Mouse (Mus musculus) liver (tissue): ENCODE results near the gene Lingo1.

ENCODE experiments used
- DNase-seq: peaks from one replicate; pipeline ENCODE4 v3.0.0-alpha.2; 2020; ENCODE audit warnings: mixed read lengths

Lingo1 gene

DNA sequence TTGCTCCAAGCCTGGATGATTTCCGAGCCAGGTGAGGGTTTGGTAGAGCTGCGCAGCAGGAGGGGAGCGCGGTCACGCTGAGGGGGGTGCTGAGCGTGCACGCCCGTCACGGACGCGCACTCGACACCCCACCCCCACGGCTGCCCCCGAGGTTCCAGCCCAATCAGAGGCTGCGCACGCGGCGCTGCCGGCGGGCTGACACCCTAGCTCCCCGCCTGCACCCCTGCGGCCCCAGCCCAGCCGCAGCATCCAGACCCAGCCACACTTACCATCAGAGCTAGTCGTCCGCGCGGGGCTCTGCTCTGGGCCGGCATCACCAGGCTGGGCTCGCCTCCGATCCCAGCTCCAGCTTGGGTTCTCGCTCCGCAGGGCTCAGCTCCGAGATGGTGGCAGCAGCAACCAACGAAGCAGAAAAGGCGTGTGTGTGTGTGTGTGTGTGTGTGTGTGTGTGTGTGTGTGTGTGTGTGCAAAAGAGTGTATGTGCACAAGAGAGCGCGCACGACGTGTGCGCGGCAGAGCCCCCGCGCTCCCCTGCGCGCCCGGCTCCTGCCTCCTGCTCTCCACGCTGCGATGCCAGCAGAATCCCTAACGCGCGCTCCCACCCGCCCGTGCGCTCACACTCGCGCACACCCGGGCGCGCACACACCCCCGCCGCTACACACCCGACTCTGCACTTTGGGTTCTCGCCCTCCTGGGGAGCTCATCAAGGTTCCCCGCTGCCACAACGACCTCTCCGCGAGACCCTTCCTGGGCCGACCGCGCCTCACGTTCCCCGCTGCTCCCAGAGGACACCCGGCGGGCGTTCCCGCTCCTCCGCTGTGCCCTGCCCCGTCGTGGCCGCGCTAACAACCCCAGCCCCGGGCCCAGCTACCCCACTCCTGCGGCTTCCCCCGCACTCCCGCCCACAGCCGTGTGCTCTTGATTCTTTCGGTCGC, at the start of gene Lingo1:
TSS of gene Lingo1 (minus strand) at position 748 of the 935 bp plus-strand sequence.
- DNase-seq: no peak

DNA sequence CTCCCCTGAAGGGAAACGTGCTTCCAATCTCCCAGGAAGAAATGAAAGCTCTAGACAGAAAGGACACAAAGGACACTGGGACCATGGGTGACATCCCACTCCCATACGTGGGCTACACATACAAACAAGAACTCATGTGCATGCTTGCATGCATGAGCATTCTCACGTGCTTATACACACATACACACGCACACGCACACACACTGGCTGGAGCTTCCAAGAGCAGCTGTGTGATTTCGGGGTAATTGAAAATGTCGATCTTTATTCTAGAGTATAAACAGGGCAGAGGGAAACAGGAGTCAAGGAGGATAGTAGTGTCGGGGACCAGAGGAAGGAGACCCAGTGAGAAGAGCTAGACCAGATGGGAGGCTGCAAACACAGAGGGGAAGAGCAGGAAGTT, 48.4 kb upstream of the Lingo1 start:
- no peak for DNase-seq

DNA sequence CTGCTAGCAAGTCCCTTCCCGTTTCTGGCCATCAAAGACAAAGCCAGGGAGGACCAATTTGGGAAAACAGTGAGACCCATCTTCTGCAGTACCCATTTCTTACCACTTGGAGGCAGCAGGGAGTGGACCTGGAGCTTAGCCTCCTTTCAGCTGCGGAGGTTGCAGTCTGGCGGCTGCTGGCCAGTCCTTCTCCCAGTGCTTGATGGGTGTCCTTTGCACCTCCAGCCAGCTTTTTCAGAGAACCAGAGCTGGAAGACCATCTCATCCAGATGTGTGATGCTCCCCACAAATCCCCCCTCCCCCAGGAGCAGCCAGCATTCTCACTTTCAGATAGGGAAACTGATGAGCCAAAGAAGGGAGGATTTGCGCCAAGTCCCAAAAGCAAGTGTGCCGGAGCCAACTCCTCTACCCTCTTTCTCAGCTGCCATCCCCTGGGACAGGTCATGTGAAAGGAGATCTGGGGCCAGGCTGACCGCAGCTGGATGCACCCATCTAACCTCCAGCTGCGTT, 47.5 kb upstream of the Lingo1 start:
- peak; percentile 46 for DNase-seq

DNA sequence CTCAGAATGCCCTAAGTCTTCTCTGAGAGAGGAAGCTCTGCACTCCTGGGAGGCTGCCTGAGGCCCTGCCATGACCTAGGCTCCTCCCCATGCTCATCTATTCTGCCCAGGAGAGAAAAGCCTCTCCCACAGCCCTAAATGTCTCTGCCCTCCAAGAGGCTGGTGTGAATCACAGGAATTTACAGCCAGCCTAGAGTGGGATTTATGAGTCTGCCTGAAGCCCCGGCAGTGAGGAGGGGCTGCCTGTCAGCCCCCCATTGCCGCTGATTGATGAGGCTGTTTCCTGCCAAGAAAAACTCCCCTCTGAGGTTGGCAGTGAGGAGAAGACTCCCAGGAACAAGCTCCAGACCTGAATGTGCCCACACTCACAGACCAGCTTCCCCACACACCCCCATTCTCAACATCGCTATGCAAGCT, 46.0 kb upstream of the Lingo1 start:
- DNase-seq: no peak

DNA sequence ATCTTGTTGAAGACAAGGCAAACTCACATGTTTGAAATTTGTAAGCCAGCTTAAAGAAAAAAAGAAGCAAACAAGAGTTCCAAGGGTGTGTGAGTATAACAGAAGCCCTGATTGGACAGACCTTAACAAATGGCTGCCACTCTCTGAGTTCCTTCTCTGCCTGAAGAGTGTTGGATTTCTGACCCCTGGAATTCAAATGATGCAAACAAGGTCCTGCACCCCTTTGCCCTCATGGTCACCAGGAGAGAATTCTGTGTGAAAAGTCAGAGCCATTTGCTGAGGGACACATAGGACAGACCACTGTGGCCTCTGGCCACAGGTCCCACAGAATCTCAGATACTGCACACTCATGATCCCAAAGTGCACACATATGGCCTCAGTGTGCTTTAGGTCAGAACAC, 45.6 kb upstream of the Lingo1 start:
- DNase-seq: no peak

DNA sequence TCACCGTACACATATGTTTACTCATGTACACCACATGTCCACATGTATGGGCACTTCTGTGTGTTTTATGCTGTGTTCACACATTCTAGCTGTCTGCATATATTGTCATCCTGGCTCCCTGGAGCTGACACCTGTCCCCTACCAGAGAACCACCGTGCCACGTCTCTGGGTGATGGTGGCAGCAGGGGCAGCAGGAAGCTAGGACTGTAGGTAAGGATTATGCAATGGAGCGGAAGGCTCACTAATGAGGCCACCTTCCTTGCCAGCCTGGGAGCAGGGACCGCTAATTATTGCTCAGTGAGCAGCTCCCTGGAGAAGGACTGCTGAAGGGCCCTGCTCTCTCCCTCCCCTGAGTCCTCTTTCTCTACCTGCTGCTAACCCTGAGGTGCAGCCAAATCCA, 44.5 kb upstream of the Lingo1 start:
- no peak for DNase-seq

DNA sequence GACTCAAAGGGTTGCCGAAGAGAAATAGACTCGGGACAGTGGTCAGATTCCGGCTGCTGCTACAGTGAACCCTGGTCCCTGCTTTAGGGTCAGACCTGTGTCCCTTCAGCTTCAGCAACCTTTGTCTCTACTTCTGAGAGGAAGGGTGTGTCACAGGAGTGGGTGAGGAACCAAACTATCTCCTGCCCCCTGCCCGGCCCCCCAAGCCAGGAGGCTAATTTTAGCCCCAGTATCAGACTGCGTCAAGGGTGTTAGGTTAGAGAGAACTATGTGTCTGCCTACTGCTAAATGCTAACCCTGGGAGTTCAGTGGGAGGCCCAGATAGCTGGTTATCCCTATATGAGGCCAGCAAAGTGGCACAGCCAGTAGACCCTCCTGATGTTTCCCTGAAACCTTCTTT, 38.9 kb upstream of the Lingo1 start:
- DNase-seq: no peak

DNA sequence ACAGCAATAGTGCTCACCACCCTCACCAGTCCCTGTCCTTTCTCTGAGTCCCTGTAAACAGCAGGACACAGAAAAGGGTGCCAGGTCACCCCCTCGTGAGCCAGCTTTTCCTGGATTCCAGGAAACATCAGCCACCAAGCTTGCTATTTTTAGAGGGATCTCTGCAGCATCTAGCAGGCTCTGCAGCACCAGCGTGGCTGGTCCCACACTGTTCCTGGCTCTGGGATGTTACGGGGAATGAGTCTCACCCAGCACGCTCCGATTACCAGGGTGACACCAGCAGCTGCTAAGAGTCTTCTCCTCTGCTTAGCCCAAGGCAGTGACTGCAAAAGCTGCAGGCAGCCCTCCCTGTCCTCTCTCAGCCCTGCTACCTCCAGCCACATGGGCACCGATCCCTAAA, 36.6 kb upstream of the Lingo1 start:
- no peak for DNase-seq

DNA sequence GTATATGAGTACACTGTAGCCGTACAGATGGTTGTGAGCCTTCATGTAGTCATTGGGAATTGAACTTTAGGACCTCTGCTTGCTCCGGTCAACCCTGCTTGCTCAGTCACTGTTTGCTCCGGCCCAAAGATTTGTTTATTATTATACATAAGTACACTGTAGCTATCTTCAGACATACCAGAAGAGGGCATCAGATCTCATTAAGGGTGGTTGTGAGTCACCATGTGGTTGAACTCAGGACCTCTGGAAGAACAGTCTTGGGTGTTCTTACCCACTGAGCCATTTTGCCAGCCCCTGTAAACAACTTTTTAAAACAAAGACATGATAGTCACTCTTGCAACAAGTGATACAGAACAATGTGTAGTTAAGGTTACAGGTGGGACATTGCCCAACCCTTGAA, 35.6 kb upstream of the Lingo1 start:
- no peak for DNase-seq

DNA sequence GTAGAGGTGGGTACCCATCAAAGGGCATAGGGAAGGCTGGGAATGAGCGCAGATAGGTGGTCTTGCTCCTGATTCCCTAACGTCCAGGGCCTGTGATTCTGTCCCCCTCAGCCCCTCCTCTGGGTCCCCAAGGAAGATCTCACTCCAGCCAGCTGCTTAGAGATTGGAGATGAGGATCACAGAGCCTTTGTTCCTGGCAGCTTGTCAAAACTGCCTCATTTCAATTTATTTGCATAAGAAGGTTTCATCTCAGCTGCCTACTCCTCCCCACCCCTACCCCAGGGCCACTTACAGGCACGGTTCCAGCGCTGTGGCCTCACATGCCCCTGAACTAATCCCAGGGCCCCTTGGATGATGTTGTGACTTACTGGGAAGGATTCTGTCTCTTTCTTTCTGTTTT, 33.9 kb upstream of the Lingo1 start:
- no peak for DNase-seq

DNA sequence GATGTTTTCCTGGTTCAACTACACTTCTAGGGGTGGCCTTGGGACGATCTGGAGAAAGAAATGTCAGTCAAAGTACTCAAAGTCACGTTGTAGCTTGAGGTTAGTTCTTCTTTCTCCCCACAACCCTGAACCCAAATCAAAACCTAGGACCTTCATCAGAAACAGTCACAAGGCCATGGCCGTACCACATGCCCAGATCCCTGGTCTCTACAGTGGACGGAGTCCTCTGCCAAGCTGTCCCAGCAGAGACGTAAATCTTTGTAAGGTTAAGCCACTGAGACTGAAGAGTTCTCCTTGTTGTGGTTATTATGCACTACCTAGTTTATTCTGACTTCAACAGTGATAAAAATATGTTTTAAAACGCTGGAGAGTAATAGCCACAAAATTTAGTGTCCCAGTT, 32.6 kb upstream of the Lingo1 start:
- DNase-seq: no peak

DNA sequence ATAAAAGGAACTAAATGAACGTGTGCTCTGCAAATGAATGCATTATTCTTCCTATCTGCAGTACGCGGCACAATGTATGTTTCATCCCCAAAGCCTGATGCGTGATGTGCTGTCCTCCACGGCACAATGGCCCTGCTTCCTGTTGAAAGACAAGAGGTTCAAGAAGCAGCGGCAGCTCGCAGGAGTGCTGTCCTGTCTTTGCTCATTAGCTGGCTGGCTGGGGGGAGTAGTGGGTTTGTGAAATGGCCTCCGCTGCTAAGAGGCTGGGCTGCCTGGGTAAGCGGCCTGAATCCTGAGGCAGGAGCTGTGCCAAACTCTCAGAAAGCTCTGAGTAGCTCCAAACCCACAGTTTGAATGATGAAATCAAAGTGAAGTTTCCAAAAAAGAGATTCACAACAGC, 31.9 kb upstream of the Lingo1 start:
- no peak for DNase-seq

DNA sequence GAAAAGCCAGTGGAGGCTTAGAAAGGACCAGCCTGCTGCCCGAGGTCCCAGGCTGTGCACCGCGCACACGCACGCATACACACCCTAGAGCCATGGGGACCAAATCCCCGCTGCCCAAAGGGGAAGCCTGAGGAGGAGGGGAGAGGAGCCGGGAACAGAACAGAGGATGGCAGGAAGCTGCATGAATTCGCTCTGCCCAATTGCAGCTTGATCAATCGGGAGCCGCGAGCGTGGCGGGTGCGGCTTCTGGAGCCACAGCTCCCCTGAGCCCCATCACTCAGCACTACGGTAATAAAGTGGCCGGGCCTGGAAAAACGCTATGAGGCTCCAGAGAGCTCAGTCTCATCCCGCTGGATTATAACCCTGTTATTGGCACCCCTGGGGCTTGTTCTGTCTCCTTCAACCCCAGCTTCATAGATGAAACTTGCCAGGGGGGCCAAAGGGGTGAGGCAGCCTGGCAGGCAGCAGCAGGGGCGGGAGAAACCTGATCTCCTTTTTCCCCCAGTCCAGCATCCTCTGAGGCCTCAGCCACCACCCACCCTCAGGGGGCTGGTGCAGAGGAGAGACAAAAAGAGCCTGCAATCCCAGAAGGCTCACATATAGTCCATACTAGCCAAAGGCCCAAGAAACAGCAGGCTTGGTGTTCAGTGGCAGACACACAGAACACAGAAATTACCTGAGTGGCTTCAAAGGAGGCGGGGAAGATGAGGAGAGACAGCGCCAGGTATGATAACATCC, 29.4 kb upstream of the Lingo1 start:
- DNase-seq: no peak

DNA sequence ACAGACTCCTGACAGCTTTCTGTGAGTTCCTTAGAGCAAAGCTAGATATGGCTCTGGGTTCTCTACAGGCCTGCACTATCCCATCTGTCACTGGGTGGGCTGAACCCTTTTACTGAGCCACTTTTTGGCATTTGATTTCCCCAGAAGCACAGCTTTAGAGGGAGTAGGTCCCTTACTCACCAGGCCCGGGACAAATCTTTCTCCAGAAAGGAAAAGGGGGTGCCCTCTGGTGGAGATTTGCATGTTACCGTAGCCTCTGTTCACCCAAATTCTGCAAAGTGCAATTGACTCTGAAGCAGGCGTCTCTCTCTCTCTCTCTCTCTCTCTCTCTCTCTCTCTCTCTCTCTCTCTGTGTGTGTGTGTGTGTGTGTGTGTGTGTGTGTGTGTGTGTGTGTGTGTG, 28.6 kb upstream of the Lingo1 start:
- no peak for DNase-seq

DNA sequence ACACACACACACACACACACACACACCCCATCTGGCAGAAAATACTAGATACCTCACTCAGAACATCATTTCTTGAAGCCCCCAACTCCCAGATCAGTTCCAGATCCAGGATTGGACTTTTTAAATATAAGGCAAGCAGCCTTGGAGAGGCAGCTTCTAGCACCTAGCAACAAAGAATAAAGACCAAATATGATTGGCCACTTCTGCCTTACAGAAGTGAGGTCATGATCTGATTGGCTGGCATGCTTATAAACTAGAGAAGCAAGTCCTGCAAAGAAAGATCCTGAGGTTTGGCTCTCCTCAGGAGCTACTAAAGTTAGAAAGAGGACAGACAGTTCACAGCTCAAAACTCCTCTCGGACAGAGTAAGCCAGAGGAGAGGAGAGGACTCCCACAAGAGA, 14.6 kb upstream of the Lingo1 start:
- DNase-seq: no peak

DNA sequence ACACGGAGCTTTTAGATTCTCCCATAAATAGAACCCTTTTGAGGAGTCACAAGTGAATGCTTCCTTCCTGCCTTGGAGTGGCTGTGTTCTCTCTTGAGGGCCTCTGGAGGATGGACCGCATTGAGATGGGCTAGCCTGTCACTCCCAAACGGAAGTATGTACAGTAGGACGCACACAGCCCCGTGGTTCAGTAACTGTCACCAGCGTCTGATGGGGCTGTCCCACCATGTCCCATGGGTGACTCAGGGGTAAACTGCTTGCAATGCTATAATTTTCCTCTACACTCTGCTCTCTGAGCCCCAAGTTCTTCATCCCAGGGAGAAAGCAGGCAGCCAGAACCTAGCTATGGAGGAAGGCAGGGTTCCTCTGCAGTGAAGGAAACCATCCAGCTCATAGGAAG, 11.7 kb upstream of the Lingo1 start:
- DNase-seq: no peak

DNA sequence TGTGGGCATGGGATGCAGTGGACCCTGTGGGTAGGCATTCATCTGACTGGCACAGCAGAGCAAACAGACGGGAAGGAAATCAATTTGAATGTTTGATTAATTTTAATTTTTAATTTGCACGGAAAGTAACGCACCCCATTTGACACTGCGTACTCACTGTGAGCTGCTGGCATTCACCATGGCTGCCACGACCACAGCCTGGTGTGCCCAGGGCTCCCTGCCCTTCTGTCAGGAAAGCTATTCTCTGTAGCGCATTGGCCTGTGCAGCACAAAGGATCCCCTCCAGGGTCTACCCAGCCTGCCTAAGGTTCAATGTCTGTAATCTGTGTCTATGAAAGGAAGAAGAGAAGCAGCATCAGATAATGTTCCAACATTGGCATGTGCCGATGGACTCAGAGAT, 6.9 kb upstream of the Lingo1 start:
- DNase-seq: no peak

DNA sequence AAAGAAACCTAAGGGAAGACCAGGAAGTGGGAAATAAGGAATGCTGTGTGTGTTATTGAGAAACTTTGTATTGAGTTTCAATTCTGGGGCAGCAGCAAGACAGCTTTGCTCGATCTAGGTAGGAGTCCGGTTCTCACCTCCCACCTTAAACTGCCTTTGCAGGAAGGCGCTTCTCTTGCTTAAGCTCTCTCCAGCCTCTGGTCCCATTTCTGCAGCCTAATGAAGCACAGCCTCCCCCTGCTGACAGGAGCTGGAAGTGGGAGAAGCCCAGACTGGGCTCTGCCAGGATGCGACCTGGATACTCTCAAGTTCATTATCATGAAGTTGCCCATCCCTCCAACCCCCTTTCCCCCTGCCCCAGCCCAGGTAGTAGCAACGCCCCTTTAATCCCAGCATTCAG, 1.6 kb upstream of the Lingo1 start:
- DNase-seq: peak; percentile 36

DNA sequence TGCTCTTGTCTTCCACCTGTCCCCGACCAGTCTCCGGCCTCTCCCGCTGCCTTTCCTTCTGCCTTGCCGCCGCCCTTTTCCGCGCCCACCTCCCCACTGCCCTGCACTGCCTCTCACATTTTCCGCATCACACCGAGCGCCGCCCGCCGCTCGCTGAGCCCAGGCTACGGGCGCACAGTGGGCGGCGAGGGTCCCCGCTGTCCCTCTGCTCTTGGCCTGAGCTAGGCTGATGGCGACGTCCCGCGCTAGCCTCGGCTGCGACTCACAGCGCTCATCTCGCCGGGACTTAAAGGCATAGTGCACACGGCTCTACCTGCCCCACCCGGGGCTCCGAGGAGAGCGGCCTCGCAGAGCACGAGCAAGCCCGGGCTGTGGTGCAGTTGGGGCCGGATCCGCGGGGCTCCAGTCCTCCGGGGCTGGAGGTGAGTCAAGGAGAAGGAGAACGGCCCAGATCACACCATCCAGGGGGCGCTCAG, 426 bp upstream of the Lingo1 start:
- DNase-seq: no peak

DNA sequence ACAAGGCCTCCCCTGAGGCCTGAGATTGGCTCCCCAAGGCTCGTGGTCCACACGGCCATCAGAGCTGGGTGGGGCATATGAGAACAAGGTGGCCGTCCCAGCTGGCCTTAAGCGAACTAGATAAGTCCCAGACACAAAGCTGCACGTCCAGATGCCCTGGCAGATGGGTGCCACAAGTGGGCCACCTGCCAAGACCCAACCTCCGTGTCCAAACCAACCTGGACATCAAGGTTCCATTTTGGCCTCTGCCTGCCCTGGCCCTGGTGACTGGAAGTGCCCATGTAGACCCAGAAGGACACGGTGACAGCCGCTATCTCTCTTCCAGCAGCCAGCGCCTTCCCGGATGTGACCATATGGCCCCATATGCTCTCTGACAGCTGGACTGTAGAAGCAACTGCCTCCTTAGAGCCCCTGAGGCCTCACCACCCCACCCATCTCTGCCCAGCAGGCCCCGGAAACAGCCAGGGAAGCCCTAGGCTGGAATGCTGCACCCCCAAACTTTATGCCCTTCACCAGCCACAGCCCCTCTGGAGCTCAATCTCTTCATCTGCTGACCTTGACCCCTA, 4.5 kb downstream of the Lingo1 start:
- no peak for DNase-seq

DNA sequence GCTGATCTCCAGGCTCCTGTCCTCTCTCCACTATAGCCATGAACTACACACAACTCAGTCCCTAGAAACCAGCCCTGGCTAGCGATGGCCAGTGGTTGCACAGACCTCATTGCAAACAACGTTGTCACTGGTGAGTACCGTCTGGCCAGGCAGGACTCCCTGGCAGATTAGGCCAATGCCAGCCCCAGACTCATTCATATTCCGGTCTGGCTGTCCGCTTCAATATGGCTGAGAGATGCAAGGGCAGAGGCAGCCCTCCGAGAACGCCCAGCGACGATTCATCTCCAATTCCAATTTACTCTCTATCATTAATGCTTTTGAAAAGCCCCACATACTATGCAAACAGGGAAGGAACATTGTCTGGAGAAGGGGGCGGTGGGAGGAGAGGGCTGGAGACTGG, 11.7 kb downstream of the Lingo1 start:
- DNase-seq: no peak

DNA sequence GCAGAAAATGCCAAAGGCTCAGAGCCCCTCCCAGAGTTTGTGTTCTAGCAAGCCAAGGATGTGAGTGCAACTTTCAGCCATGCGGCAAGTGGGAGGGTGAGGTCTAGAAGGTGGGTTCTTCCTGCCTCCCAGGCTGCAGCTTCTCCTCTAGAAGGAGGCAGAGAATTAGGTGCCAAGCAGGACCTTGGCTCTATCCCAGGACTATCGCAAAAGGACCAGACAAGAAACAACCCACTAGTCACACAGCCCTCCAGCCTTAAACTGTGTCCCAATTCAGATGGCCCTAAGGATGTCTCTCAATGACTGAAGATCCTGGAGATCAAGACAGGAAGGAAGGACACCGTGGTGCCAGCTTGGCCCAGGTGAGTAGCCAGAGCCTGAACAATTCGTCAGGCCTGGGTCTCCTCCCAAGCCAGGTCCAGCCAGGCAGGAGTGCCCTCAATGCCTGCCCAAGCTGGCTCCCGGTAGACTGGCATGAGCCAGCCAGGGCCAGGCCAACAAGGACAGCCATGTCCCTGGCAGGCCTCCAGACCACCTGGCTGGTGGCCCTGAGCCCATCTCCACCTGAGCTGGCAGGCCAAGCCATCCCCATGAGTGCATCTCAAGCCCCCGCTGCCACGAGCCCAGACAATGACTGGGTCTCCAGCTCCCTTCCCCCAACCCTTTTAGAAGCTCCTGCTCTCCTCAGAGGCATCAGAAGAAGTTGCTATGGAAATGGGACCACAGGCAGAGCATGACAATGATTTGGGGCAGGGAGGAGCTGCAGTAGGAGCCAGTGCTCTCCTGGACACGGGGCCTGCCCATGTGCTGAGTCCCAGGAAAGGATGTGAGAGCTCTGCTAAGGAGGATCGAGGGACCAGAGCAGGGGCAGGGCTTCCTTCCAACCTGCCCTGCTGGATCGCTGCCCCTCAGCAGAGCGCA, 19.1 kb downstream of the Lingo1 start:
- no peak for DNase-seq
